Mouse (Mus musculus) MEL (cell line): ENCODE results near the gene Tmem151a.

ENCODE experiments used
- CHD2 ChIP-seq: IDR thresholded peaks from 2 replicates; pipeline ENCODE4 v1.6.1; 2011; ENCODE audit warnings: low read length, improper control_type of control experiment
- CTCF ChIP-seq, 3 experiments: IDR thresholded peaks in 2 of 3; conservative IDR thresholded peaks in 1 of 3; 2 replicates each; pipeline ENCODE4 v1.5.1; 2011 to 2012; ENCODE audit warnings: low read length in 3 of 3, low read depth in 2 of 3, mild to moderate bottlenecking in 2 of 3, improper control_type of control experiment in 1 of 3, inconsistent platforms in 1 of 3, mixed read lengths in 1 of 3, moderate library complexity in 1 of 3; ENCODE audit not compliant: control insufficient read depth in 1 of 3, insufficient read depth in 1 of 3, poor library complexity in 1 of 3, severe bottlenecking in 1 of 3
- EP300 ChIP-seq, 2 experiments: IDR thresholded peaks; 2 replicates each; pipeline ENCODE4 v1.6.1; 2011; ENCODE audit warnings: improper control_type of control experiment in 2 of 2, low read length in 2 of 2, low read depth in 1 of 2, mild to moderate bottlenecking in 1 of 2
- POLR2A ChIP-seq, 2 experiments: IDR thresholded peaks; 2 replicates each; pipeline ENCODE4 v1.6.1; 2011 to 2012; ENCODE audit warnings: low read length in 2 of 2, mild to moderate bottlenecking in 2 of 2, control low read depth in 1 of 2, improper control_type of control experiment in 1 of 2, low read depth in 1 of 2, moderate library complexity in 1 of 2; ENCODE audit not compliant: control insufficient read depth in 1 of 2, insufficient read depth in 1 of 2, poor library complexity in 1 of 2
- POLR2AphosphoS2 ChIP-seq: IDR thresholded peaks from 2 replicates; pipeline ENCODE4 v1.6.1; 2011; ENCODE audit warnings: low read length, improper control_type of control experiment

GRCm38 (mm10) chr19:5052166-5052822, 33.0 kb downstream of the Tmem151a start:
- TF ChIP-seq CHD2 (no peak), CTCF (IDR thresholded peaks at IDR 0.05 in 2 of 3, conservative IDR thresholded peaks at IDR 0.05 in 1 of 3; ENCODE audit: control insufficient read depth in 1 of 3, insufficient read depth in 1 of 3, low read depth in 2 of 3, low read length in 3 of 3, poor library complexity in 1 of 3, severe bottlenecking in 1 of 3) (no peak), POLR2A (IDR thresholded peaks at IDR 0.05; ENCODE audit: control insufficient read depth in 1 of 2, insufficient read depth in 1 of 2, low read depth in 1 of 2, low read length in 2 of 2, poor library complexity in 1 of 2) (no peak), POLR2AphosphoS2 (no peak), EP300 (IDR thresholded peaks at IDR 0.05; ENCODE audit: low read depth in 1 of 2, low read length in 2 of 2) (no peak)
